Mouse (Mus musculus) left cerebral cortex, postnatal 4 days (tissue): ENCODE data around the gene Unc5a. TPM values are rescaled to one million over a fixed set of nuclear protein-coding genes. Genes with fewer than 3 reads are reported as not detected.

Experiments used
- DNase-seq: peaks from one replicate; pipeline ENCODE4 v3.0.0-alpha.2; 2022
- intact Hi-C: fragments of 180-260 bp; cut with DNase I; formaldehyde crosslinking; loops from one replicate; pipeline ENCODE4 v1.15.1; 2025
- total RNA-seq, 2 experiments: library from RNA; stranded (reverse); gene quantifications; 2 replicates each; pipeline ENCODE4 v1.2.3; 2021

The Unc5a gene
- total RNA-seq, 2 experiments from 2014 or later: 51.7 to 52.6 TPM

- DNase-seq: no peak
- intact Hi-C loops: no loop called here
Observed at GRCm38 (mm10) chr13:54997568-54997967, 48.4 kb downstream of the Unc5a start.

GRCm38 (mm10) chr13:55000433-55000832 lies 51.2 kb downstream of the Unc5a start:
- DNase-seq: no peak
- intact Hi-C loops: no loop called here

GRCm38 (mm10) chr13:55002090-55002489 lies 52.9 kb downstream of the Unc5a start:
- DNase-seq: no peak
- intact Hi-C loops: no loop called here

GRCm38 (mm10) chr13:55004646-55005045 lies 55.4 kb downstream of the Unc5a start:
- intact Hi-C loops: no loop called here
- peak; percentile 56 for DNase-seq

- intact Hi-C loops: no loop called here
- DNase-seq: no peak
Observed at GRCm38 (mm10) chr13:55005691-55006414, 56.6 kb downstream of the Unc5a start.

GRCm38 (mm10) chr13:55006415-55006742 lies 57.2 kb downstream of the Unc5a start:
- intact Hi-C loops: no loop called here
- peak; percentile 40 for DNase-seq

GRCm38 (mm10) chr13:55008589-55008988 lies 59.4 kb downstream of the Unc5a start:
- intact Hi-C loops: no loop called here
- peak; percentile 50 for DNase-seq

- intact Hi-C loops: no loop called here
- DNase-seq: peak; percentile 54
Observed at GRCm38 (mm10) chr13:55011103-55011502, 61.9 kb downstream of the Unc5a start.

- intact Hi-C loops: no loop called here
- DNase-seq: peak; percentile 41
Observed at GRCm38 (mm10) chr13:55011981-55012478, 62.8 kb downstream of the Unc5a start.

GRCm38 (mm10) chr13:55013702-55014344 lies 64.6 kb downstream of the Unc5a start:
- no peak for DNase-seq
- intact Hi-C loops: no loop called here

GRCm38 (mm10) chr13:55014451-55014850 lies 65.2 kb downstream of the Unc5a start:
- intact Hi-C loops: no loop called here
- DNase-seq: no peak

- intact Hi-C loops: no loop called here
- no peak for DNase-seq
Observed at GRCm38 (mm10) chr13:55017154-55017897, 68.1 kb downstream of the Unc5a start.

GRCm38 (mm10) chr13:55017898-55018599 lies 68.8 kb downstream of the Unc5a start:
- intact Hi-C loops: no loop called here
- DNase-seq: no peak

- no peak for DNase-seq
- intact Hi-C loops: no loop called here
Observed at GRCm38 (mm10) chr13:55018700-55019099, 69.5 kb downstream of the Unc5a start.

GRCm38 (mm10) chr13:55019181-55019580 lies 70.0 kb downstream of the Unc5a start:
- no peak for DNase-seq
- intact Hi-C loops: no loop called here

- intact Hi-C loops: no loop called here
- no peak for DNase-seq
Observed at GRCm38 (mm10) chr13:55020051-55020450, 70.8 kb downstream of the Unc5a start.

- no peak for DNase-seq
Observed at GRCm38 (mm10) chr13:55021194-55021779, 72.1 kb downstream of the Unc5a start, which contains the start of gene Hk3. Gene Hk3, minus strand, starts transcription at chr13:55021385.

GRCm38 (mm10) chr13:55022256-55022655 lies 73.0 kb downstream of the Unc5a start:
- DNase-seq: no peak
- intact Hi-C loops: no loop called here

More at GRCm38 (mm10) chr13:55021194-55021779, 72.1 kb downstream of the Unc5a start, which contains the start of gene Hk3:
- intact Hi-C loops: no loop called here

GRCm38 (mm10) chr13:55022715-55023114 lies 73.5 kb downstream of the Unc5a start:
- DNase-seq: no peak
- intact Hi-C loops: no loop called here

- intact Hi-C loops: no loop called here
- DNase-seq: no peak
Observed at GRCm38 (mm10) chr13:55024215-55024614, 75.0 kb downstream of the Unc5a start.
